Mouse (Mus musculus): ENCODE data around the gene Fktn. TPM values are rescaled to one million over a fixed set of nuclear protein-coding genes. Genes with fewer than 3 reads are reported as not detected.

Gene Fktn
- total RNA-seq (2023), result 0.98 and 1.3 TPM in 2 replicates

DNA sequence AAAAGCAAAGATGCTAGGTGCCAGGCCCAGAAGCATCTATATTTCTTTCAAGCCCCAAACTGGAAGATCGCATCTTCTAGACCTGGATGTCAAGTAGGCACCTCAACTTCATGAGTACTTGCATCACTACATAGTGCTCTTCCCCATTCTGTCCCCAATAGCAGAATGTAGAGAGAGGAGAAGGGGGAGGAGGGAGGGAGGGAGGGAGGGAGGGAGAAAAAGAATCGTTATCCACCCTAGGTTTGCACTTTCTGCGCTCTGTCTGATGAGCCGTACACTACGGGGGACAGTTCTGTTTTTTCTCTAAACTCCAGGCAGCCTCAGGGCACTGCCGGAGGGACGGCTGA, at the start of gene Fktn:
Gene Fktn, plus strand, starts transcription at position 295 of the 347 bp plus-strand sequence.

DNA sequence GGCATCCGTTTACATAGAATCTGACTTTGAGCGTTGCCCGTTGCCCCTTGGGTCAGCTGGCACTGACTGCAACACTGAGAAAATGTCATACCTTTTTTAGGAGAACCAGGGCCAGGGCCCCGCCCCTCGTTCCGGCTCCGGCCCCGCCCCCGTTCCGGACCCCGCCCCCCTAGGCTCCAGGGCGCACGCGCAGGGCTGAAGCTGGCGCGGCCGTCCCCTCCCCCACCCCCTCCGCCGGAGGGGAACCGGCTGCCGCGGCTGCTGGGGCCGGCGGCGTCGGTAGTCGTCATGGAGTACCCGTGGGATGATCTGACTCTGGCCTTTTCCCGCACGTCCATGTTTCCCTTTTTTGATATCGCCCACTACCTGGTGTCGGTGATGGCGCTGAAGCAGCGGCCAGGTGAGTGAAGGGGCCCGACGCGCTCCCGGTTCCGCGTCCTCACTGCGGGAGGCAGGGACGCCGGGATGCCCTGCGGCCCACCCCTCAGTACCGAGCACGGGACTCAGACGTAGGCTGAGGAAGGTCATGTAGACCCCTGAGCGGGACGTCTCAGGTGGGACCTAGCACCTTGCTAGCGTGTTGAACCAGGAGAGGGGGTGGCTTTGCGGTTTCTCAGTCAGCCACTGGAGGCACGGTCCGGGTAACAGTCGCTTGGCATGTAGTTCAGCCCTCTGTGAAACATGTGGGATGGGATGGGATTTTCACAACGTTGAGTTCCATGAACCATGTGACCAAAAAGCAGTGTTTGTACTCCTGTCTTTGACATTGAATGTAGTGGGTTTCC, 112.2 kb downstream of the Fktn start, which contains the start of gene Tmem38b:
Gene Tmem38b, plus strand, starts transcription at position 225 of the 785 bp plus-strand sequence.

Other genes starting within 250 kb of the Fktn start
- gene Fsd1l, start 82.5 kb upstream of the Fktn start, total RNA-seq (2023), result 1.8 TPM in 2 replicates
- gene Tal2, start 65.7 kb downstream of the Fktn start, total RNA-seq (2023), result 0.35 and 0.82 TPM in 2 replicates
- gene Tmem38b, start 112.0 kb downstream of the Fktn start, total RNA-seq (2023), result 58.6 and 85.4 TPM in 2 replicates

All from neutrophil, adult 65 days (primary cell).